8 mouse cellular contexts compared by ENCODE assay signal in genomic region chr6:22071323-22071840, GRCm38 (mm10).
DNase-seq lines count a peak whose midpoint lies in the region; ATAC-seq and TF ChIP-seq lines count a peak whose summit lies in the region.

No protein-coding gene starts in this region.

- H3K27ac ChIP-seq in gastrocnemius, adult 2 months = 0 out of 2 replicates have a peak overlapping the region, but pooled peaks have one; percentile 1
- no peak overlapping the region for H3K27ac ChIP-seq in neural tube, embryonic 12.5 days
- H3K27ac ChIP-seq in intestine, embryonic 14.5 days (ENCODE audit: low read depth) = no peak overlapping the region

- no peak overlapping the region for H3K4me2 ChIP-seq in neural tube, embryonic 12.5 days (replicated peaks)
- peak overlapping the region; percentile 9 for H3K4me2 ChIP-seq in intestine, embryonic 14.5 days (ENCODE audit: low read length)

- intact Hi-C loops in gastrocnemius, adult 2 months (cut with DNase I) = loop anchor here (1.0 kb wide), 1 partner anchor 86 kb away; the partner anchor contains the start of gene Cped1

- no peaks in the 10 kb centered on the region for H3K9me3 ChIP-seq in neural tube, embryonic 12.5 days
- no peaks in the 10 kb centered on the region for H3K9me3 ChIP-seq in intestine, embryonic 14.5 days (ENCODE audit: control insufficient read depth, low read length)

- 0 out of 2 replicates have a peak, but pooled peaks have one; percentile 37 for ATAC-seq in neural tube, embryonic 12.5 days (ENCODE audit: low FRiP score, low read depth)
- no peak for ATAC-seq in intestine, embryonic 14.5 days (replicated peaks; ENCODE audit: low FRiP score, low TSS enrichment, low read depth)

- peak; percentile 66 for TF ChIP-seq CTCF in gastrocnemius, adult 2 months (IDR thresholded peaks at IDR 0.05)

- no peak overlapping the region for H3K9ac ChIP-seq in neural tube, embryonic 12.5 days
- no peak overlapping the region for H3K9ac ChIP-seq in intestine, embryonic 14.5 days (ENCODE audit: low read length)

- H3K4me1 ChIP-seq in neural tube, embryonic 12.5 days = no peaks in the 10 kb centered on the region
- H3K4me1 ChIP-seq in intestine, embryonic 14.5 days (replicated peaks; ENCODE audit: control insufficient read depth, insufficient read depth, low read length) = peaks cover 13% of the 10 kb centered on the region; the same call in 1 of the 2 replicates

- 46% methylated on average over 4 of the region's 4 CpGs for WGBS in neural tube, embryonic 12.5 days
- WGBS in intestine, embryonic 14.5 days = 26% methylated on average over 4 of the region's 4 CpGs

- H3K27me3 ChIP-seq in neural tube, embryonic 12.5 days (replicated peaks) = no peaks in the 10 kb centered on the region
- H3K27me3 ChIP-seq in intestine, embryonic 14.5 days (replicated peaks; ENCODE audit: control insufficient read depth, insufficient read depth, low read length) = no peaks in the 10 kb centered on the region

- no peaks in the 10 kb centered on the region for H3K36me3 ChIP-seq in neural tube, embryonic 12.5 days
- H3K36me3 ChIP-seq in intestine, embryonic 14.5 days (ENCODE audit: control insufficient read depth, insufficient read depth, low read length) = 0 out of 2 replicates have a peak, but pooled peaks cover 2% of the 10 kb centered on the region

- H3K4me3 ChIP-seq in gastrocnemius, adult 2 months = no peak overlapping the region
- H3K4me3 ChIP-seq in neural tube, embryonic 12.5 days = no peak overlapping the region
- H3K4me3 ChIP-seq in intestine, embryonic 14.5 days (ENCODE audit: low read depth, low read length) = no peak overlapping the region

- no peak for DNase-seq in gastrocnemius, adult 2 months
- DNase-seq in gastrocnemius, postnatal 25 days = no peak
- no peak for DNase-seq in neural tube, embryonic 10.5 days (ENCODE audit: extremely low spot score, low spot score)
- no peak for DNase-seq in intestine, embryonic 14.5 days (ENCODE audit: low spot score)
- peak; percentile 33 for DNase-seq in telencephalon, adult 2 months (ENCODE audit: low read depth, low spot score)
- no peak for DNase-seq in adrenal gland, adult 8-10 months
- no peak for DNase-seq in c-Kit-positive CD71-positive TER-119-positive erythroid progenitor cells, embryonic 14.5 days (ENCODE audit: low spot score)
